Mouse (Mus musculus): ENCODE data around the gene Ddo. TPM values are rescaled to one million over a fixed set of nuclear protein-coding genes. Genes with fewer than 3 reads are reported as not detected.

Ddo gene
- total RNA-seq, 2 experiments from 2014 or later, result 2.2 to 2.4 TPM

- DNase-seq, result no peak
- intact Hi-C loops (cut with DNase I), result loop anchor here (5.0 to 10.0 kb wide), 2 partner anchors 233 to 635 kb away; partner anchors contain the start of genes Cdc40 and Wasf1
These were observed 19.8 kb downstream of the Ddo start for GRCm38 (mm10) chr10:40649634-40650033.

GRCm38 (mm10) chr10:40651676-40652075 is 21.9 kb downstream of the Ddo start:
- no peak for DNase-seq
- intact Hi-C loops (cut with DNase I), result loop anchor here (5.0 kb wide), 1 partner anchor 231 kb away; the partner anchor contains the start of genes Cdc40 and Wasf1

- intact Hi-C loops (cut with DNase I), result no loop called here
- DNase-seq, result no peak
These were observed 35.5 kb downstream of the Ddo start for GRCm38 (mm10) chr10:40665270-40665669.

DNA sequence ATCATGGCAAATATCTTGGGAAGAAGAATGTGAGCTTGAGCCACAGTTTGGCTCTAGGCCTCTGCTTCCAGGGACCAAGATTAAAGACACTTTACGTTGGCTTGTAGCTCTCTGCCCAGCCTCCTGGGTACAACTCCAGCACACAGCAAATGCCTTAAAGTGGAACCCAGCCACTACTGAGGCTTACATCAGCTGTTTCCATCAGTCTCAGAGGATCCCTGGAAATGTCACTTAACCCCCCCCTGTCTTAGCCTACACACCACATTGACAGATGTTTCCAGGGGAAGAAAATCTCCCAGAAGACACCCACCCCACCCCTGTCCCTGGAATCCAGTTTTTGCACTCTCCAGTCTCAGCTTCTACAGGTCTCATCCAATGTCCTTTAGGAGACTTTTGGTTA is 37.1 kb downstream of the Ddo start:
- intact Hi-C loops (cut with DNase I), result no loop called here
- no peak for DNase-seq

DNA sequence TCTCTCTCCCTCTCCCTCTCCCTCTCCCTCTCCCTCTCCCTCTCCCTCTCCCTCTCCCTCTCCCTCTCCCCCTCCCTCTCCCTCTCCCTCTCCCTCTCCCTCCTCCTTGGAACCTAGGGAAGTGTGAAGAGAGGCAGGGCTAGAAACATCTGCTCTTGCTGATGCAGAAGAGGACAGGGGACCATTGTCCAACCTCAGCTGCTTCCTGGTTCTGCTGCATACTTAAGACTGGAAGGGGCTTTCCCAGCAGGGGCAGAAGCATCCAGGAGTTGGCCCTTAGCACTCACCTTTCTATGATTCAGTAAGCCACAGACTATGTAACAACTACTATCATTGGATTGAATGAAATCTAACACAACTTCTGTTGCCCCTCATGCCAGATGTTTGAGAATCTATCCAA is 38.8 kb downstream of the Ddo start:
- intact Hi-C loops (cut with DNase I), result no loop called here
- DNase-seq, result no peak

- no peak for DNase-seq
- intact Hi-C loops (cut with DNase I), result no loop called here
These were observed 42.9 kb downstream of the Ddo start for GRCm38 (mm10) chr10:40672587-40673296.

GRCm38 (mm10) chr10:40673297-40673665 is 43.5 kb downstream of the Ddo start:
- intact Hi-C loops (cut with DNase I), result no loop called here
- no peak for DNase-seq

- DNase-seq, result peak; percentile 19
- intact Hi-C loops (cut with DNase I), result no loop called here
These were observed 44.3 kb downstream of the Ddo start for GRCm38 (mm10) chr10:40674151-40674550.

GRCm38 (mm10) chr10:40675921-40676320 is 46.1 kb downstream of the Ddo start:
- no peak for DNase-seq
- intact Hi-C loops (cut with DNase I), result no loop called here

GRCm38 (mm10) chr10:40678477-40678876 is 48.7 kb downstream of the Ddo start:
- intact Hi-C loops (cut with DNase I), result no loop called here
- no peak for DNase-seq

GRCm38 (mm10) chr10:40682470-40682869 is 52.7 kb downstream of the Ddo start:
- intact Hi-C loops (cut with DNase I), result no loop called here
- DNase-seq, result no peak

- intact Hi-C loops (cut with DNase I), result no loop called here
- DNase-seq, result peak; percentile 70
These were observed 53.5 kb downstream of the Ddo start, which contains the start of gene Mettl24 for GRCm38 (mm10) chr10:40683092-40683867. Mettl24 (plus strand) TSS chr10:40683282.

- intact Hi-C loops (cut with DNase I), result no loop called here
- DNase-seq, result no peak
These were observed 54.0 kb downstream of the Ddo start for GRCm38 (mm10) chr10:40683868-40684253.

DNA sequence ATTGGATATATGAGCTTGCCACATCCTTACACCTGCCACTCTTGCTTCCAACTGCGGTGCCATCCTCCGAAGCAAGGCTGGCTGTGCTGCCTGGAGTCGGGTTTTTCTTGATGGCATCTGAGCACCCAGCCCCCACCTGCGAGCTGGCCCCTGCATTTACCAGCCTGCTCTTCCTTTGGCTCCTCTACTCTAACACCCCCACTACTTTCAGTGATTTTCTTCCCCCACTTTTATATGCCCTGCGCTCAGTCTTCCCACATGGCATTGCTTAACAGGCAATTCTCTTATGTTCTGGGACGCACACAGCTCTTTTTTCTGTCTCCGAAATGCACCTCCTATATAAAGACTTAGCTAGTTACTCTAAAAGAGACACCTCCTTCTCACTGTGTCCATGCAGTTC is 54.5 kb downstream of the Ddo start:
- DNase-seq, result no peak
- intact Hi-C loops (cut with DNase I), result no loop called here

- no peak for DNase-seq
These were observed 55.8 kb downstream of the Ddo start for GRCm38 (mm10) chr10:40685641-40686040.

DNA sequence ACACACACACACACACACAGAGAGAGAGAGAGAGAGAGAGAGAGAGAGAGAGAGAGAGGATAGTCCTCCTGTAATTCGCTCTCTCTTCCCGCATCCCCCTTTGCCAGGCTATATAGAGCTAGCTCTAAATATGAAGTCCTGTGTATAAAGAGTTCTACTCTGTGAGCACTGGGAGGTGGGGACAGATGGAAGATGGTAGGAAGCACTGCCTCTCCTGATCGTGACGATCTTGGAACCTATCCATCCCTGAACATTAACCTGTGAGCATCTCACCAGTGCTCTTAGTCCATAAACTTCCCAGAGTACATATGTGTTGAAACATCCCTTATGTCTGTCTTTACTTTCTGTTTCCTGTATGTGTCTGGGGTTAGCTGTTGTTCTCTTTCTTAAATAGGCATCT is 57.2 kb downstream of the Ddo start:
- DNase-seq, result no peak
- intact Hi-C loops (cut with DNase I), result no loop called here

More at GRCm38 (mm10) chr10:40685641-40686040, 55.8 kb downstream of the Ddo start:
- intact Hi-C loops (cut with DNase I), result no loop called here

DNA sequence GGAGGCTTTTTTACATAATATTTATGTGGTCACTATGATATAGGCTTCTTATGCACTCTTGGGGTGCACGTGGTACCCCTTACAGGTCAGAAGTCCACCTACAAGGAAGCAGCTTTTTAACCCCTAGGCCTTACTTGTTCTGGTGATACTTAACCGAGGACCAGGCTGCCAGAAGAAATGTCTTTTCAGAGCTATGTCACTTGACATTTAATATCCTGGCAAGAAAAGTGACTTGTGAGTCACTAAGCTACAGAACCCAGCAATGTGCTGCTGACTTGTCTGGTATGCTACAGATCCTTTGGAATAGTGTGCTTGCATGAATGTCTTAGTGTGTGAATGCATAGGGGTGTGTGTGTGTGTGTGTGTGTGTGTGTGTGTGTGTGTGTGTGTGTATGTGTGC is 57.6 kb downstream of the Ddo start:
- no peak for DNase-seq
- intact Hi-C loops (cut with DNase I), result no loop called here

DNA sequence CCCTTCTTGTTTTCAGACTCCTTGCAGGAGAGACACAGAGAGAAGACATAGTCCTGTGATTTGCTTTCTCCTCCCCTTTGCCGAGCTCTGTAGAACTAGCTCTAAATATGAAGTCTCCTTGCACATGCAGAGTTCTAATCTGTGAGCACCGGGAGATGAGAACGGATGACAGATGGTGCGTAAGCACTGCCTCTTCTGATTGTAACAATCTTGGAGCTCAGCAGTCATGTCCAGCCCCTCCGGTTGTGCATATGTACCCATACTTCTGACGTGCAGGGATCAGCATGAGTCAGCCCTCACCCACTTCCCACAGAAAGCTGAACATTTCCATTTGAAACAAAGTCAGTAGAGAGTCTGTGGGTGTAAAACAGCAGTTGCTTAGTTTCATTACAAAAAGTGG is 58.5 kb downstream of the Ddo start:
- intact Hi-C loops (cut with DNase I), result no loop called here
- no peak for DNase-seq

GRCm38 (mm10) chr10:40688873-40689272 is 59.1 kb downstream of the Ddo start:
- DNase-seq, result no peak
- intact Hi-C loops (cut with DNase I), result no loop called here

DNA sequence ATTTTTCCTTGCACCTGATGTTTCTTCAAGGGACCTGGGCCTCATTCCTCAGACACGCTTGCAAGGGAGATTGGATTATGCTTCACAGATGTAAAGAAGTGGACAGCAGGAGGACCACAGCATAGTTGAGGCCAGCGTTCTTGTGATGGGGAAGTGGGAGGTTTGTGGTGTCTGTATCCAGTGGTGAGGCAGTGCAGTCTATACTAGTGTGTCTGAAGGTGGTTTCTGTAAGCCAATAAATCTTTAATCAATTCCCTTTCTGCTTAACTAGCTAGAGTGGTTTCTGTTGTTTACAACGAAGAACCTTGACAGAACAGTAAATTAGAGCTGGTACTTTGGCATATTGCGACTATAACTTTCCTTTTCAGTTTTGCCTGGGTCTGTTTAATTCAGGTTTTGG is 68.8 kb downstream of the Ddo start:
- intact Hi-C loops (cut with DNase I), result no loop called here
- no peak for DNase-seq

GRCm38 (mm10) chr10:40711127-40711526 is 81.3 kb downstream of the Ddo start:
- intact Hi-C loops (cut with DNase I), result no loop called here
- DNase-seq, result no peak

DNA sequence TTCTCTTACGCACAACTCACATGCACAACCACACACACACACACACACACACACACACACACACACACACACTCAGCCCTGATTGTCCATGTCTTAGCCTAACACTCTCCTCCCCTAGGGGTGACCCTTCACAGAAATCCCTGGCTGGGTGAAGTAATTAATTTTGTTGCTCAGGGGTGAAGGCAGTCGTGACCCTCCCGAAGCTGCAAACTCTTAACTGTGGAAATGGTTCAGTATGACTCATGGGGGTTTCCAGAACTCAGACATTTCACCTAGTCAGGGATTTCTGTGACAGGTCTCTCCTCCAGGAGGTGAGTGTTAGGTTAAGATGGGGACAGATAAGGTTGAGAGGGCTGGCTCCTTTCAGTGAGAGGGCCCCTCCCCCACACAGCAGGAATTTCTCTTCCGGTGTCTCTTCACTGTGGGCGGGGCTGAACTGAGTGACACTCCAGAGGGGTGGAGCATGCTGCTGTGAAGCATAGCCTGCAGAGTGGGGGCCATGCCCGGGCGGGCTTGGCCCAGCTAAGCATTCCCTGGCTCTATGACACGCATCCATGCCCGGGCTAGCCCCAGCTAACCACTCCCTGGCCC is 83.3 kb downstream of the Ddo start:
- DNase-seq, result no peak

More for the DNA sequence above, 83.3 kb downstream of the Ddo start:
- intact Hi-C loops (cut with DNase I), result no loop called here

All from left cerebral cortex, postnatal 4 days (tissue).